In the genomic region with DNA sequence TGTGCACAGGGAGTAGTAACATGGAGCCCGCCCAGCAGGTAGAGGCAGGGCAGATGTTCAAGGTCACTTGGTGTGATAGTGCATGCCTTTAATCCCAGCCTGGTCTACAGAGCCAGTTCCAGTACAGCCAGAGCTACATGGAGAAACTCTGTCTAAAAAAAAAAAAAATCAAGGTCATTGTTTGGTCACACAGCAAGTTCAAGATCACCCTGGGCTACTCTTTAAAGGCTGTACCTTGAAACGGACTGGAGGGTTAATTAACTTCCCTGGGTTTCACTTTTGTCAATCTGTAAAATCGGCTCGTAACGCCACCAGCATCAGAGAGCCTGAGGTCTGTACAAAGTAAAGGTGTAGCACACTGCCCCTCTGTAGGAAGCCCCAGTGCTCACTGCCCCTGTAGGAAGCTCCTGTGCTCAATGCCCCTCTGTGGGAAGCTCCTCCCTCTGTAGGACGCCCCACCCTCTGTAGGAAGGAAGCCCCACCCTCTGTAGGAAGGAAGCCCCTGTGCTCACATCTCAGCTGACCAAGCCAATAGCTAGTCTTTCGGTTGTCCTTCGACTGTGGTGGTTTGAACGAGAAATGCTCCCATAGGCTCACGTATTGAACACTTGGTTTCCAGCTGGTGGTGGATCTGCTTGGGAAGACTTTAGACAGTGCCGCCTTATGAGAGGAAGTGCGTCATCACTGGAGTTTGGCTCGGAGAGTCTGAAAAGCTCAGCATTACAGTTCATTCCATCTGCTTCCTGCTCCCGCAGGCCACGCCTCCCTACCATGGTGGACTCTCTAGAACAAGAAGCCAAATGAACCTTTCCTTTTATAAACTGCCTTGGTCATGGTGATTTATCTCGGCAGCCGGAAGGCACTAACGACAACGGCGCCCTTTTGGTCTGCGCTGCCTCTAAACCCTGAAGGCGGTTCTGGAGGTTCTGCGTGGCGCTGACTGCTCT, we compare ENCODE assay signal across 9 mouse cellular contexts. TPM values are rescaled to one million over a fixed set of nuclear protein-coding genes. Genes with fewer than 3 reads are reported as not detected.
DNase-seq lines count a peak whose midpoint lies in the region; ATAC-seq and TF ChIP-seq lines count a peak whose summit lies in the region.
"Had no signal": no experiment of that assay in that cellular context is flagged by ENCODE, and none has a peak within 500 bp of the region (broad histone marks: within the 10 kb centered on the region; RNA-seq: fewer than 3 reads in every experiment).

No protein-coding gene starts in this region.

- no peak for TF ChIP-seq CTCF in hindbrain, postnatal 0 days (IDR thresholded peaks at IDR 0.05; ENCODE audit: low read depth)

- intact Hi-C loops in left cerebral cortex, postnatal 4 days (cut with DNase I) = no loop called here

- H3K4me1 ChIP-seq in hindbrain, postnatal 0 days (ENCODE audit: insufficient read depth, low read length) = no peaks in the 10 kb centered on the region
- H3K4me1 ChIP-seq in neural tube, embryonic 14.5 days (ENCODE audit: control insufficient read depth, insufficient read depth, low read length) = no peaks in the 10 kb centered on the region

- no peaks in the 10 kb centered on the region; the same call in 1 of the 2 replicates for H3K27me3 ChIP-seq in hindbrain, postnatal 0 days (ENCODE audit: insufficient read depth, low read length)
- H3K27me3 ChIP-seq in neural tube, embryonic 14.5 days (ENCODE audit: control insufficient read depth, insufficient read depth, low read length) = no peaks in the 10 kb centered on the region

- no peak overlapping the region for H3K4me2 ChIP-seq in hindbrain, postnatal 0 days (ENCODE audit: low read depth, low read length)
- 0 out of 2 replicates have a peak overlapping the region, but pooled peaks have one; percentile 8 for H3K4me2 ChIP-seq in neural tube, embryonic 14.5 days (ENCODE audit: low read depth, low read length)

- peak; percentile 49; the same call in 1 of the 2 replicates for ATAC-seq in hindbrain, postnatal 0 days
- no peak for ATAC-seq in neural tube, embryonic 14.5 days (ENCODE audit: low read depth)

- H3K9me3 ChIP-seq in hindbrain, postnatal 0 days (ENCODE audit: low read length) = no peaks in the 10 kb centered on the region
- H3K9me3 ChIP-seq in neural tube, embryonic 14.5 days (ENCODE audit: control insufficient read depth, low read length) = peaks cover 4% of the 10 kb centered on the region; the same call in 1 of the 2 replicates

- no peaks in the 10 kb centered on the region for H3K36me3 ChIP-seq in hindbrain, postnatal 0 days (ENCODE audit: insufficient read depth, low read length)
- H3K36me3 ChIP-seq in neural tube, embryonic 14.5 days (ENCODE audit: control insufficient read depth, insufficient read depth, low read length) = no peaks in the 10 kb centered on the region

- H3K9ac ChIP-seq in hindbrain, postnatal 0 days (replicated peaks; ENCODE audit: low read length) = no peak overlapping the region
- no peak overlapping the region for H3K9ac ChIP-seq in neural tube, embryonic 14.5 days (replicated peaks; ENCODE audit: low read depth, low read length)

- WGBS in hindbrain, postnatal 0 days = 66% methylated on average over 24 of the region's 24 CpGs
- 66% methylated on average over 24 of the region's 24 CpGs for WGBS in neural tube, embryonic 14.5 days

- DNase-seq in kidney, postnatal 10 days = peak; percentile 43
- no peak for DNase-seq in kidney, postnatal 25 days
- DNase-seq in WW6 (ENCODE audit: low read depth, low spot score) = peak; percentile 77
- no peak for DNase-seq in hindbrain, postnatal 0 days (ENCODE audit: low spot score)
- no peak for DNase-seq in spleen, postnatal 4 days (ENCODE audit: low spot score in 2 of 2)
- no peak for DNase-seq in left cerebral cortex, postnatal 4 days
- DNase-seq: adrenal gland, adult 8-10 months had no signal

- no peak overlapping the region for H3K4me3 ChIP-seq in hindbrain, postnatal 0 days (ENCODE audit: low read length)
- H3K4me3 ChIP-seq in neural tube, embryonic 14.5 days (ENCODE audit: low read depth, low read length) = no peak overlapping the region
- H3K4me3 ChIP-seq: myocyte had no signal

- no peak overlapping the region for H3K27ac ChIP-seq in hindbrain, postnatal 0 days
- no peak overlapping the region for H3K27ac ChIP-seq in neural tube, embryonic 14.5 days (ENCODE audit: low read depth, low read length)

RNA-seq across cellular contexts. Expression of a gene that starts 18.7 kb away (rescaled TPM):
- 0.11 TPM in 1 of 2 replicates, not detected in the other for total RNA-seq in hindbrain, postnatal 0 days (2014; rRNA removed)
- 0.05 TPM in 1 of 2 replicates, not detected in the other for polyA plus RNA-seq in hindbrain, postnatal 0 days (2015; fragmentation: Nextera tagmentation; extraction: Ambion mirVana)
- polyA plus RNA-seq in neural tube, embryonic 14.5 days (2014; fragmentation: Nextera tagmentation; extraction: Ambion mirVana) = 0.08 TPM in 1 of 2 replicates, not detected in the other
- total RNA-seq in left cerebral cortex, postnatal 4 days (2021) = under 1 TPM in 1 of 2 experiments, not detected in 1; 0.12 TPM
- total RNA-seq: adrenal gland, adult 8-10 months had no signal

RNA-seq across cellular contexts. Expression of a gene that starts 57.4 kb away (rescaled TPM):
- total RNA-seq in hindbrain, postnatal 0 days (2014; rRNA removed) = 1.0 TPM in 1 of 2 replicates, not detected in the other
- 0.23 and 0.28 TPM in 2 replicates for polyA plus RNA-seq in hindbrain, postnatal 0 days (2015; fragmentation: Nextera tagmentation; extraction: Ambion mirVana)
- polyA plus RNA-seq in neural tube, embryonic 14.5 days (2014; fragmentation: Nextera tagmentation; extraction: Ambion mirVana) = not detected in 2 replicates
- total RNA-seq in left cerebral cortex, postnatal 4 days (2021) = not detected
- total RNA-seq: adrenal gland, adult 8-10 months had no signal

Comparison
In these comparisons a context has a peak if more than half of its experiments do, and no peak if none do; other contexts are left out.
1. DNase-seq: peak in kidney, postnatal 10 days (single experiment) and WW6 (single experiment); none in kidney, postnatal 25 days (0 of 2), hindbrain, postnatal 0 days (single experiment), spleen, postnatal 4 days (0 of 2) and left cerebral cortex, postnatal 4 days (single experiment).